Mouse (Mus musculus) liver, adult 2 months (tissue): ENCODE results near the gene Gtse1.

Experiments
- CTCF ChIP-seq: fragments of 200-500 bp; IDR thresholded peaks from 2 replicates; pipeline ENCODE4 v1.5.1; 2011; ENCODE audit warnings: low read depth, low read length, control low read depth
- POLR2A ChIP-seq: fragments of 200-500 bp; IDR thresholded peaks from 2 replicates; pipeline ENCODE4 v1.6.1; 2011; ENCODE audit warnings: low read length, control low read depth; ENCODE audit not compliant: insufficient read depth; ENCODE audit errors: extremely low read depth

- TF ChIP-seq POLR2A (no peak), CTCF (no peak)
These were observed 510 bp upstream of the Gtse1 start for GRCm38 (mm10) chr15:85858980-85859489.
